Mouse (Mus musculus): ENCODE results near the gene Sapcd1. TPM values are rescaled to one million over a fixed set of nuclear protein-coding genes. Genes with fewer than 3 reads are reported as not detected.

Gene Sapcd1
- polyA plus RNA-seq, 1 experiment from 2014 or later, result 4.3 TPM

DNA sequence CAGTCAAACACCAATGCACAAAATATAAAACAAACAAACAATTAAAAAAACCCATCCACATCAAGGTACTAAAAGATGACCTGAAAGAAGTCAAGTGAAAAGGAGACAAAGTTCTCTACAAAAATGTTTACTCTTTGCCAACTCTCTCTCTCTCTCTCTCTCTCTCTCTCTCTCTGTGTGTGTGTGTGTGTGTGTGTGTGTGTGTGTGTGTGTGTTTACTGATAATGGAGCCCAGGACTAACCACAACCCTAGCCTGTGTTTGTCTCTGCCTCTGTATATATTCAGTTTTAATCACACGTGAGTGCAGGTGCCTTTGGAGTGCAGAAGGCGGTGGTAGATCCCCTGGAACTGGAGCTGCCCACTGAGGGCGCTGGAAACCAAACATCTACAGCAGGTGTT lies 29.3 kb upstream of the Sapcd1 start:
- Histone ChIP-seq H3K9ac (ENCODE audit: low read length) (no peak overlapping the region), H3K4me2 (ENCODE audit: low read depth, low read length) (no peak overlapping the region), H3K4me1 (replicated peaks; ENCODE audit: control insufficient read depth, insufficient read depth, low read length) (peaks cover 21% of the 10 kb centered on the region), H3K27ac (ENCODE audit: low read length) (no peak overlapping the region), H3K9me3 (ENCODE audit: control insufficient read depth, low read length) (no peaks in the 10 kb centered on the region), H3K27me3 (ENCODE audit: control insufficient read depth, insufficient read depth, low read depth, low read length) (no peaks in the 10 kb centered on the region), H3K4me3 (ENCODE audit: low read length) (no peak overlapping the region), H3K36me3 (ENCODE audit: control insufficient read depth, insufficient read depth, low read length) (peaks cover 50% of the 10 kb centered on the region)
- WGBS, result 72% methylated on average over 3 of the region's 3 CpGs
- no peak for ATAC-seq (ENCODE audit: low read depth)

DNA sequence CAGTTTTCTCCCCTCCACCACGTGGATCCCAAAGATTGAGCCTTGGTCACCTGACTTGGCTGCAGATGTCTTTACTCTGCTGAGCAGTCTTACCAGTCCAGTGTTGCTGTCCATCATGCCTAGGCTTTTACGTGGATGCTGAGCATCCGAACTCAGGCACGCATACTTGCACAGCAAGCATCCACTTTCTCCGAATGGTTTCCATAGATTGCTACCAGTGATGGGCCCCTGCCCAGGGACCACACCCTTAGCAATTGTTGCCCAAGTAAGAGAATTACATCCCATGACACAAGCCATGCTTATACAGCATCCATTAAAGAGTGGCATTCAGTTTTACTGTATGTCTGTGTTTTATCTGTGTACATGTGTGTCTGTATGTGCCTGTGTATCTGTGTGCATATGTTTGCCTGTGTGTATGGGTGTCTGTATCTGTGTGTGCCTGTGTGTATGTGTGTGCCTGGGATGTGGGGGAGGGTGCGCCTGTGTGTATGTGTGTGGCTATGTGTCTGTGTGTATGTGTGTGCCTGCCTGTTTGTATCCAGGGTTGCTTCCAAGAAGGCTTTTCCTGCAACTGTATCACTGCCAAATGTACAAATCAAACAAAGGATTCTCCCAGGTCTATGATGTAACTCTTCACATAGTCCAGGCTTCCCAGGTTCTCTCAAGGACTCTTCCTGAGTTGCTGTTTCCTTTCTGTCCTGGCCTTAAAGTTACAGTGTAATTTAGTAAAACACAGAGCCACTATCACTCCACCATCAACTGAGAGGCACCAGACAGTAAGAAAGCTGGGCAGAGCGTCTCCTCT lies 28.1 kb upstream of the Sapcd1 start:
- Histone ChIP-seq H3K4me3 (ENCODE audit: low read length) (no peak overlapping the region), H3K4me1 (replicated peaks; ENCODE audit: control insufficient read depth, insufficient read depth, low read length) (peaks cover 24% of the 10 kb centered on the region), H3K9ac (ENCODE audit: low read length) (no peak overlapping the region), H3K27me3 (ENCODE audit: control insufficient read depth, insufficient read depth, low read depth, low read length) (no peaks in the 10 kb centered on the region), H3K4me2 (ENCODE audit: low read depth, low read length) (no peak overlapping the region), H3K9me3 (ENCODE audit: control insufficient read depth, low read length) (no peaks in the 10 kb centered on the region), H3K27ac (ENCODE audit: low read length) (no peak overlapping the region), H3K36me3 (ENCODE audit: control insufficient read depth, insufficient read depth, low read length) (peaks cover 41% of the 10 kb centered on the region)
- WGBS, result 89% methylated on average over 7 of the region's 7 CpGs
- ATAC-seq (ENCODE audit: low read depth), result no peak

DNA sequence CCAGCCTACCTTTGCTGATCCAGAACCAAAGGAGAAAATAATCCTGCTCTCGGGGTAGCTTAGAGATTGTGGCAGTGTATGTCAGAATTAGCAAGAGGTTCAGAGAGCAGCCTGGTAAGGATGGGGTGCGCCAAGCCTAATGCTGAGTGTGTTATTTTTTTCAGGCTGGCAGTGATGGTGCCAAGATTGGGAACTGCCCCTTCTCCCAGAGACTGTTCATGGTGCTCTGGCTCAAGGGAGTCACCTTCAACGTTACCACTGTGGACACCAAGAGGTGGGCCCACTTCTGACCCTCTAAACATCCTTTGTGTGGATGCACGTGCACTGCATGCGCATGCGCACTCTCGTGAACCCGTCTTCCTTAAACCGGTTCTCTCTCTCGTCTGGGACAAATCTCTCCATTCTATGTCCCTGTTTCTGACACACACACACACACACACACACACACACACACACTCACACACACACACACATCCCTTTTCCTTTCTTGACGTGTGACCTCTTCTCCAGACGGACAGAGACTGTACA lies 24.5 kb upstream of the Sapcd1 start:
- H3K27ac ChIP-seq (ENCODE audit: low read length), result peak overlapping the region; percentile 99
- H3K27me3 ChIP-seq (ENCODE audit: control insufficient read depth, insufficient read depth, low read depth, low read length), result no peaks in the 10 kb centered on the region
- H3K36me3 ChIP-seq (ENCODE audit: control insufficient read depth, insufficient read depth, low read length), result peaks cover 34% of the 10 kb centered on the region
- no peak for ATAC-seq (ENCODE audit: low read depth)
- no peaks in the 10 kb centered on the region for H3K9me3 ChIP-seq (ENCODE audit: control insufficient read depth, low read length)
- WGBS, result 76% methylated on average over 12 of the region's 12 CpGs
- peaks cover 31% of the 10 kb centered on the region for H3K4me1 ChIP-seq (replicated peaks; ENCODE audit: control insufficient read depth, insufficient read depth, low read length)
- H3K4me3 ChIP-seq (ENCODE audit: low read length), result peak overlapping the region; percentile 81
- peak overlapping the region; percentile 97 for H3K4me2 ChIP-seq (ENCODE audit: low read depth, low read length)
- H3K9ac ChIP-seq (ENCODE audit: low read length), result peak overlapping the region; percentile 82

DNA sequence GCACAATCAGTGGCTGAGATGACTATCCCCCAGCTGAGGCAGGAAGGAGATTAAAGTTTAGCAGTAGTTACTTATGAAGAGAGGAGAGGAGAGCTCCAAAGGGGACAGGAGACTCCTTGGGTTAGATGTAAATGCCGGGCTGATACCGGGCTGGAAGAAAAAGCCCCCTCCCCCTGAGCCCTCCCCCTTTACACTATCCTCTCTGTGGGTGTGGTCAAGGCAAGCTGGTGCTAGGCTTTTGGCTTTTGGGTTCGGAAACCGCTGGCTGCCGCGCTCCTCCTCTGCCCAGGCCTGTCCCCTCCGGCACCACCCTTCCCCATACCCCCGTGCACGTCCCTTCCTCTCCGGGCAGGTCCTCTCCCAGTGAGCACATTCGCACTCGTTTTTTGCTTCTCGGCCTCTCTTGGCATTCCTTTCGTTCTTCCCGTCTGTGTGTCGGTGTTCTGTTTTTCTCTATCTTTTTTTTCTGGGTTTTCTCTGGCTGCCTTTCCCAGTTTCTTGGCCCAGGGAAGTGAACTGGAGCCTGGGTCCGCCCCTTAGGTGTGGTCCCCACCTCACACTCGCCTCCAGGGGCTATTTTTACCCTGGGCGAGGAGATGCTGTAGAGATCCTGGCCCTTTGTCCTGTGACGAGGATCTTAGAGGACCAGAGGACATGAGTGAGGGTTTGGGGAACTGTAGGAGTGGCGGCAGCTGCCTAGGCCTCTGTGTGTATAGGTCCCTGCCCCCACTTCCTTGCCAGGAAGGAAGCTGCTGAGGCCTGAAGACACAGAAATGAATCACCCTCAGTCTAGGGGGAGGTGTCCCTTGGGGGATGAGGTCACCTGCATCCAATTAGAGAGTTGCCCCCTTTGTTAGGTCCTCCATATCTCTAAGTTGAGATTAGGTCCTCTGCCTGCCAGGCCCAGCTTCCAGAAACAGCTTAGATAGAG lies 23.6 kb upstream of the Sapcd1 start:
- H3K27ac ChIP-seq (ENCODE audit: low read length), result peak overlapping the region; percentile 99
- peaks cover 35% of the 10 kb centered on the region for H3K4me1 ChIP-seq (replicated peaks; ENCODE audit: control insufficient read depth, insufficient read depth, low read length)
- no peaks in the 10 kb centered on the region for H3K27me3 ChIP-seq (ENCODE audit: control insufficient read depth, insufficient read depth, low read depth, low read length)
- ATAC-seq (ENCODE audit: low read depth), result peak; percentile 73
- H3K4me2 ChIP-seq (ENCODE audit: low read depth, low read length), result peak overlapping the region; percentile 97
- H3K36me3 ChIP-seq (ENCODE audit: control insufficient read depth, insufficient read depth, low read length), result peaks cover 31% of the 10 kb centered on the region
- under 1% methylated on average over 19 of the region's 21 CpGs for WGBS
- H3K4me3 ChIP-seq (ENCODE audit: low read length), result peak overlapping the region; percentile 81
- H3K9me3 ChIP-seq (ENCODE audit: control insufficient read depth, low read length), result no peaks in the 10 kb centered on the region
- H3K9ac ChIP-seq (ENCODE audit: low read length), result peak overlapping the region; percentile 82

DNA sequence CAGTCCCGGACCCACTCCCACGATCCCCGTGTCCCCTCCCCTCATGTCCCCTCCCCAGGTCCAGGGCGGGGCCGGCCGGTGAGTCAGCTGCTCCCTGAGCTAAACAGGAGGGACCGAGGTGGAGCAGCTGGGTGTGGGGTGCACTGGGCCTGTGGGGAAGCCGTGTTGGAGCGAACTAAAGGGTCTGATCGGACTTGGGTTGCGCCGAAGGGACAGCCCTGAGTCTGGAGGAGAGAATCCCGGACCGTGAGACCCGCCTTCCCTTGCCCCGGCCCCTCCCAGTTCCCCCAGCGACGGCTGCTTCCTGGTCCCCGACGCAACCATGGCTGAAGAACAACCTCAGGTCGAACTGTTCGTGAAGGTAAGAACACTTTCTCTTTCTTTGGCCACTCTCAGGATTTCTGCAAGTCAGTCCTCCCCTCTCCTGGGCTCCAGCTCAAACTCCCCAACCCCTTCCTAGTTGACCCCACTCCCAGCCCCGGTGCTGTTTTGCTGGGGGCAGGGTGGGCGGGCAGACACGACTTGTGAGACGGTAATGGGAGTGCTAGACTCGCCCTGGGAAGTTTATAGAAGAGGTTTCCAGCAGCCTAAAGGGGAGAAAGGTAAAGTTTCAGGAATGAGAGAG lies 22.4 kb upstream of the Sapcd1 start:
- no peaks in the 10 kb centered on the region for H3K9me3 ChIP-seq (ENCODE audit: control insufficient read depth, low read length)
- H3K36me3 ChIP-seq (ENCODE audit: control insufficient read depth, insufficient read depth, low read length), result peaks cover 22% of the 10 kb centered on the region
- peak; percentile 39 for ATAC-seq (ENCODE audit: low read depth)
- under 1% methylated on average over 27 of the region's 27 CpGs for WGBS
- H3K9ac ChIP-seq (ENCODE audit: low read length), result peak overlapping the region; percentile 82
- H3K27ac ChIP-seq (ENCODE audit: low read length), result peak overlapping the region; percentile 99
- H3K4me3 ChIP-seq (ENCODE audit: low read length), result peak overlapping the region; percentile 81
- H3K4me1 ChIP-seq (replicated peaks; ENCODE audit: control insufficient read depth, insufficient read depth, low read length), result peaks cover 38% of the 10 kb centered on the region
- no peaks in the 10 kb centered on the region for H3K27me3 ChIP-seq (ENCODE audit: control insufficient read depth, insufficient read depth, low read depth, low read length)
- H3K4me2 ChIP-seq (ENCODE audit: low read depth, low read length), result peak overlapping the region; percentile 97

DNA sequence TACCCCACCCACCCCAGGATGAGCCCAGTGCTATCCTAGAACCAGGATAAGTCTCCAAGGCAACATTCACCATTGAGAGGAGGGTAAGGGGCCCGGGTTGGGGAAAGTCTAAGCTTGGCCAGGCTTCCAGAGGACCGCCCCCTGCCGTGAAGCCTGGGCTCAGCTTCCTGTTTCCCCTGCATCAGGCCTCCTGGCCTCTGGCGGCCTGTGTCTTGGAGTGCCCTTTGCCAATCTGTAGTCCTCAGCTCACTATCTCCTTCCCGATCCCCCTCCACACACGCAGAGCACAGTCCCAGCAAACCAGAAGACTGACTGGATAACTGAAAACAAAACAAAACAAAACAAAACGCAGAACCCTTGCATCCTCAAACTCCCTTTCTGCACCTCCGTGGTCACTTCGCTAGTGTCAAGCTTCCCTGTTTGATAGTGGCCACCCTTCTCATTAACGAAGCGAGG lies 21.8 kb upstream of the Sapcd1 start, which contains the start of gene Clic1:
Clic1 (plus strand) TSS at position 406 of the 456 bp plus-strand sequence.
- no peaks in the 10 kb centered on the region for H3K9me3 ChIP-seq (ENCODE audit: control insufficient read depth, low read length)
- ATAC-seq (ENCODE audit: low read depth), result peak; percentile 35
- WGBS, result 1% methylated on average over 10 of the region's 11 CpGs
- H3K4me1 ChIP-seq (replicated peaks; ENCODE audit: control insufficient read depth, insufficient read depth, low read length), result peaks cover 41% of the 10 kb centered on the region
- peak within 1 kb of the TSS; percentile 97 for H3K4me2 ChIP-seq (ENCODE audit: low read depth, low read length)
- peak within 1 kb of the TSS; percentile 99 for H3K27ac ChIP-seq (ENCODE audit: low read length)
- peak within 1 kb of the TSS; percentile 82 for H3K9ac ChIP-seq (ENCODE audit: low read length)
- H3K27me3 ChIP-seq (ENCODE audit: control insufficient read depth, insufficient read depth, low read depth, low read length), result no peaks in the 10 kb centered on the region
- H3K36me3 ChIP-seq (ENCODE audit: control insufficient read depth, insufficient read depth, low read length), result peaks cover 19% of the 10 kb centered on the region
- peak within 1 kb of the TSS; percentile 81 for H3K4me3 ChIP-seq (ENCODE audit: low read length)

DNA sequence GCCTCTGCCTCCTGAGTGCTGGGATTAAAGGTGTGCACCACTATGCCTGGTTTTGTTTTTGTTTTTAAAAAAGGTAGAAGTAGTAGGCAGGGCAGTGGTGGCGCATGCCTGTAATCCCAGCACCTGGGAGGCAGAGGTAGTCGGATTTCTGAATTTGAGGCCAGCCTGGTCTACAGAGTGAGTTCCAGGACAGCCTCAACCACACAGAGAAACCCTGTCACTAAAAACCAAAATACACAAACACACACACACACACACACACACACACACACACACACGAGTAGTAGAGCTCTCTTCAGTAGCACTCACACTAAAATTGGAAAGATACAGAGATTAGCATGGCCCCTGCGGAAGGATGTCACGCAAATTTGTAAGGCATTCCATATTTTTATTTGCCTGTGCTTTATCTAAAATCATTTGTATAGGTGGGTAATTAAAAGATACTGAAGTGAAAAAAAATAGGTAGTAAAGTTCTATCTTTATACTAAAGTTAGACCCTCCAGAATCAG lies 21.2 kb upstream of the Sapcd1 start:
- H3K4me1 ChIP-seq (replicated peaks; ENCODE audit: control insufficient read depth, insufficient read depth, low read length), result peaks cover 42% of the 10 kb centered on the region
- H3K36me3 ChIP-seq (ENCODE audit: control insufficient read depth, insufficient read depth, low read length), result peaks cover 13% of the 10 kb centered on the region
- 60% methylated on average over 5 of the region's 5 CpGs for WGBS
- no peak for ATAC-seq (ENCODE audit: low read depth)
- H3K4me3 ChIP-seq (ENCODE audit: low read length), result peak overlapping the region; percentile 81
- H3K4me2 ChIP-seq (ENCODE audit: low read depth, low read length), result peak overlapping the region; percentile 97
- no peaks in the 10 kb centered on the region for H3K9me3 ChIP-seq (ENCODE audit: control insufficient read depth, low read length)
- no peak overlapping the region; the same call in 1 of the 2 replicates for H3K9ac ChIP-seq (ENCODE audit: low read length)
- H3K27me3 ChIP-seq (ENCODE audit: control insufficient read depth, insufficient read depth, low read depth, low read length), result no peaks in the 10 kb centered on the region
- peak overlapping the region; percentile 99 for H3K27ac ChIP-seq (ENCODE audit: low read length)

DNA sequence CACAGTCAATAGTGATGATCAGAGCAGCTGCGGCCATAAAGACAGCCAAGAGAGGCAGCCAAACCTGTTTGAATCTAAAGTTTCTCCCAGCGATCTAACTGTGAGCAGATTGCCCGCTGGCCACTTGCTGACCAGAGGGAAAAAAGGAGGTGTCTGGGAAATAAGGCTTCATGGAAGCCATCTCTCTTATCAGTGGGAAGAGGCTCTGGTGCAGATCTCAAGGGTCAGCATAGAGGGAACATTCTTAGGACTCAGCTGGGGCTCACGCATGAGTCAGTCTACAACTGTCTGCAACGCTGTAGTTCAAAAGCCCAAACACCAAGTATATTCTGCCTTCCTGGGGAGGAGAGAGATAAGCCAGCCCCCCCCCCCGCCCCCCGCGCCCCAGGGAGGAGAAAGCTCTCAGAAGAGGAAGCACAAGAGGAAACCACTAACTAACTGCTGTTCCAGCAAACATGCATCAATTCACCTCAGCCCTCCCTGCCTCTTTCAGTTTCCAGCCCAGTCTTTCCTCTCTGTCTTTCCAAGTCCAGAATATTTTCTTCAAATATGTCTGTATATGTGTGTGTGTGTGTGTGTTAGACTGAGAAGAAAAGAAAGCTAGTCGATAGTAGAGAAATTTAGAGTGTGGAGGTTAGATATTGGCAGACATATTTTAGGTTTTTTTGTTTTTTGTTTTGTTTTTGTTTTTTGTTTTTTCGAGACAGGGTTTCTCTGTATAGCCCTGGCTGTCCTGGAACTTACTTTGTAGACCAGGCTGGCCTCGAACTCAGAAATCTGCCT lies 20.5 kb upstream of the Sapcd1 start:
- Histone ChIP-seq H3K4me2 (ENCODE audit: low read depth, low read length) (peak overlapping the region; percentile 25), H3K9ac (ENCODE audit: low read length) (peak overlapping the region; percentile 37; the same call in 1 of the 2 replicates), H3K4me3 (ENCODE audit: low read length) (0 out of 2 replicates have a peak overlapping the region, but pooled peaks have one; percentile 8), H3K4me1 (replicated peaks; ENCODE audit: control insufficient read depth, insufficient read depth, low read length) (peaks cover 45% of the 10 kb centered on the region), H3K36me3 (ENCODE audit: control insufficient read depth, insufficient read depth, low read length) (peaks cover 8% of the 10 kb centered on the region), H3K9me3 (ENCODE audit: control insufficient read depth, low read length) (no peaks in the 10 kb centered on the region), H3K27me3 (ENCODE audit: control insufficient read depth, insufficient read depth, low read depth, low read length) (no peaks in the 10 kb centered on the region), H3K27ac (ENCODE audit: low read length) (peak overlapping the region; percentile 99)
- WGBS, result 19% methylated on average over 11 of the region's 11 CpGs
- ATAC-seq (ENCODE audit: low read depth), result no peak
